Mouse (Mus musculus) E14TG2a.4 (cell line): Measurements from ENCODE around the gene Map6.

Experiments
- H3K27me3 ChIP-seq: 2 replicates; pipeline ENCODE4 v1.6.1; 2014; ENCODE audit warnings: low read length, control low read depth; ENCODE audit not compliant: insufficient read depth
- H3K36me3 ChIP-seq: 2 replicates; pipeline ENCODE4 v1.6.1; 2014; ENCODE audit warnings: low read length, control low read depth; ENCODE audit not compliant: insufficient read depth
- H3K4me1 ChIP-seq: replicated peaks from 2 replicates; pipeline ENCODE4 v1.6.1; 2014; ENCODE audit warnings: low read depth, low read length, control low read depth
- H3K4me3 ChIP-seq: replicated peaks from 2 replicates; pipeline ENCODE4 v1.5.1; 2014; ENCODE audit warnings: mild to moderate bottlenecking, low read length
- H3K9me3 ChIP-seq: 2 replicates; pipeline ENCODE4 v1.6.1; 2014; ENCODE audit warnings: low read length, control low read depth
- CTCF ChIP-seq: conservative IDR thresholded peaks from 2 replicates; pipeline ENCODE4 v1.5.1; 2014; ENCODE audit warnings: low read length
- NANOG ChIP-seq: IDR thresholded peaks from 2 replicates; pipeline ENCODE4 v1.6.1; 2014; ENCODE audit warnings: borderline replicate concordance, low read length, mixed read lengths
- POU5F1 ChIP-seq: IDR thresholded peaks from 2 replicates; pipeline ENCODE4 v1.6.1; 2014; ENCODE audit warnings: low read length, borderline replicate concordance

The Map6 gene

GRCm38 (mm10) chr7:99248906-99249581, 18.2 kb upstream of the Map6 start:
- Histone ChIP-seq H3K4me1 (peaks cover 19% of the 10 kb centered on the region), H3K27me3 (peaks cover 58% of the 10 kb centered on the region), H3K9me3 (no peaks in the 10 kb centered on the region), H3K36me3 (no peaks in the 10 kb centered on the region), H3K4me3 (peak overlapping the region; percentile 71)
- TF ChIP-seq NANOG = no peak
- no peak for TF ChIP-seq CTCF
- no peak for TF ChIP-seq POU5F1

DNA sequence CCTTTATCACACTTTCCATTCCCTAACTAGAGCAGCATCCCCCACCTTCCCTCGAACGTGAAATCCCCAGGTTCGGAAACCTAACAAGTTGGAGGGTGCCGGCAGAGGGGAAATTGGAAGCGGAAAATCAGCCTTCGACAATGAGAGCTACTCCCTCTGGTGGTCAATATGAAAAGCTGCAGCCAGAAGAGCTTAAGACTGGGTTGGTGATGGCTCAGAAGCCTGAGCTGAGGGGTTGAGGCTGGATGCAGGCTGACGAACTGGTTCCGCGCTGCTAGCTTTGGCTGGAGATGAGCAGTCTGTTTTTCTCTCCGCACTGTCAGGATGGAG, 17.7 kb upstream of the Map6 start:
- Histone ChIP-seq H3K4me3 (no peak overlapping the region), H3K9me3 (no peaks in the 10 kb centered on the region), H3K27me3 (peaks cover 55% of the 10 kb centered on the region), H3K36me3 (no peaks in the 10 kb centered on the region), H3K4me1 (peaks cover 19% of the 10 kb centered on the region)
- TF ChIP-seq POU5F1 (no peak), NANOG (no peak), CTCF (peak; percentile 77)

DNA sequence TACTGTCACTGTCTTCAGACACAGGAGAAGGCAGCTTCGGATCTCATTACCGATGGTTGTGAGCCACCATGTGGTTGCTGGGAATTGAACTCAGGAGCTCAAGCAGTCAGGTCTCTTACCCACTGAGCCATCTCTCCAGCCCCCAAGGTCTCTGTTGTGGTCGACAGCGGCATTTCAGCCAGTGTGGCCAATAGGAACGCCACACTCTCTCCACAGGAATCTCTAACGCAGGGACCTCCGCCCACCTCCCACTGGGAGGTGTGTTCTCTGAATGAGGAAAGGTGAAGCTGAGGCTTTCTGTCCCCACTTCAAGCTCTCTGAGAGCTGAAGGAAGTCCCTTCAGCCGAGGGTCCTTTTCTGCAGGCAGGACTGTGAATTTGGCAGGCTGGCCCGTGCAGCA, 16.9 kb upstream of the Map6 start:
- H3K4me1 ChIP-seq = peaks cover 19% of the 10 kb centered on the region
- peaks cover 56% of the 10 kb centered on the region for H3K27me3 ChIP-seq
- TF ChIP-seq NANOG = no peak
- H3K36me3 ChIP-seq = no peaks in the 10 kb centered on the region
- H3K9me3 ChIP-seq = no peaks in the 10 kb centered on the region
- H3K4me3 ChIP-seq = no peak overlapping the region

DNA sequence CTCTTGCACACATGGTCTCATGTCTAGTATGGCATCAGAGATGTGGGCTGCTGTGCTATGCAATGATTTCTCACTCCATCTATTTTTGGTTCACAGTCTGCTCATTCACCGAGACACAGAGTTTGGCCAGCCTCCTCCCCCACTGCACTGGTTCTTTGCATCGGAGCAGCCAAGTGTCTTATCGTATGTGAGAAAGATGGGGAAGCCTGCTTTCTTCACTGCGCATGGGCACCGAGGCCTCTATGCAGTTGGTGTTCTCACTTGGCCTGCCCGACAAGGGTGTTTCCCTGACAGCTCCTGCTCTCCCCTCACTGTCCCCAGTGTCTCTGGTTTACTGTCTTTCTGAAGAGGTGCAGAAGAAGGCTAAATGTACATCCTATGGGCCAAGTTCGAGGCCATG, 12.2 kb upstream of the Map6 start:
- Histone ChIP-seq H3K4me3 (no peak overlapping the region), H3K9me3 (no peaks in the 10 kb centered on the region), H3K36me3 (no peaks in the 10 kb centered on the region), H3K27me3 (peaks cover 44% of the 10 kb centered on the region), H3K4me1 (peaks cover 10% of the 10 kb centered on the region)
- TF ChIP-seq POU5F1 (no peak), CTCF (no peak), NANOG (no peak)

DNA sequence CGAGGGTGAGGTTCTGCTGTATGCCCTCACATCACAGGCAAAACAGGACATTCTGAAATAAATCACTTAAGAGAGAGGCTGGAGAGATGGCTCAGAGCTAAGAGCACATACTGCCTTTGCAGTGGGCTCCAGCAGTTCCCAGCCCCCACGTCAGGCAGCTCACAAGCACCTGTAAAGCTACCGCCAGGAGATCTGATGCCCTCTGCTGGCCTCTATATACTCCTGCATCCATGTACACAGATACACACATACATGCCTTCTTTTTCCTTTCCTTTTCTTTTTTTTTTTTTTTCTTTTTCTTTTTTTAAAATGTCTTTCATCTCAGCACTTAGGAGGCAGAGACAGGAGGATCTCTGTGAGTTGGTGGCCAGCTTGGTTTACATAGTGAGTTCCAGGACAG, 5.3 kb upstream of the Map6 start:
- Histone ChIP-seq H3K4me1 (peaks cover 38% of the 10 kb centered on the region), H3K4me3 (0 out of 2 replicates have a peak overlapping the region, but pooled peaks have one; percentile 15), H3K9me3 (no peaks in the 10 kb centered on the region), H3K36me3 (no peaks in the 10 kb centered on the region), H3K27me3 (peaks cover 16% of the 10 kb centered on the region)
- TF ChIP-seq NANOG = no peak
- TF ChIP-seq POU5F1 = no peak
- peak; percentile 56 for TF ChIP-seq CTCF

GRCm38 (mm10) chr7:99263509-99263908, 3.7 kb upstream of the Map6 start:
- Histone ChIP-seq H3K36me3 (no peaks in the 10 kb centered on the region), H3K4me1 (peaks cover 48% of the 10 kb centered on the region), H3K4me3 (no peak overlapping the region), H3K9me3 (no peaks in the 10 kb centered on the region), H3K27me3 (peaks cover 26% of the 10 kb centered on the region)
- TF ChIP-seq NANOG = no peak
- no peak for TF ChIP-seq POU5F1
- TF ChIP-seq CTCF = no peak

GRCm38 (mm10) chr7:99264597-99264996, 2.6 kb upstream of the Map6 start:
- no peaks in the 10 kb centered on the region for H3K9me3 ChIP-seq
- H3K4me3 ChIP-seq = no peak overlapping the region
- H3K4me1 ChIP-seq = peaks cover 59% of the 10 kb centered on the region
- H3K27me3 ChIP-seq = peaks cover 34% of the 10 kb centered on the region
- H3K36me3 ChIP-seq = no peaks in the 10 kb centered on the region
- TF ChIP-seq CTCF = no peak
- TF ChIP-seq POU5F1 = 0 out of 2 replicates have a peak, but pooled peaks have one; percentile 13
- peak; percentile 71; the same call in 1 of the 2 replicates for TF ChIP-seq NANOG

DNA sequence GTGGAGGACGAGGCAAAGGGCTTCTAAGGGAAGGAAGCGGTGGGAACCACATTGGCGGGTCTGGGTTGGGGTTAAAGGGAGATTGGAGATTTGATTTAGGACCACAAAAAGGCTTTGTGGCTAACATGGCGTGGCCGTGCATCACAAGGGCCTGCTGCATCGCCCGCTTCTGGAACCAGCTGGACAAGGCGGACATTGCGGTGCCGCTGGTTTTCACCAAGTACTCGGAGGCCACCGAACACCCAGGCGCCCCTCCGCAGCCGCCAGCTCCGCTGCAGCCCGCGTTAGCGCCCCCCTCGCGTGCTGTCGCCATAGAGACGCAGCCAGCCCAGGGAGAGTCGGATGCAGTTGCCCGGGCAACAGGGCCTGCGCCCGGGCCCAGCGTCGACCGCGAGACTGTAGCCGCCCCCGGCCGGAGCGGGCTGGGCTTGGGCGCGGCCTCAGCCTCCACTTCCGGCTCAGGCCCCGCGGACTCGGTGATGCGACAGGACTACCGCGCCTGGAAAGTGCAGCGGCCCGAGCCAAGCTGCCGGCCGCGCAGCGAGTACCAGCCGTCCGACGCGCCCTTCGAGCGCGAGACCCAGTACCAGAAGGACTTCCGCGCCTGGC, 754 bp downstream of the Map6 start:
- Histone ChIP-seq H3K9me3 (no peaks in the 10 kb centered on the region), H3K36me3 (peaks cover 8% of the 10 kb centered on the region), H3K27me3 (peaks cover 48% of the 10 kb centered on the region), H3K4me1 (peaks cover 77% of the 10 kb centered on the region), H3K4me3 (peak overlapping the region; percentile 80)
- TF ChIP-seq POU5F1 = no peak
- no peak for TF ChIP-seq NANOG
- TF ChIP-seq CTCF = no peak

- TF ChIP-seq POU5F1 (no peak), CTCF (no peak), NANOG (no peak)
- Histone ChIP-seq H3K4me1 (peaks cover 76% of the 10 kb centered on the region), H3K36me3 (peaks cover 8% of the 10 kb centered on the region), H3K4me3 (peak overlapping the region; percentile 80), H3K27me3 (peaks cover 48% of the 10 kb centered on the region), H3K9me3 (no peaks in the 10 kb centered on the region)
These were observed 1.3 kb downstream of the Map6 start for GRCm38 (mm10) chr7:99268506-99268900.
